Mouse (Mus musculus) gastrocnemius, postnatal 25 days (tissue): ENCODE data around the gene Rassf3. TPM values are rescaled to one million over a fixed set of nuclear protein-coding genes. Genes with fewer than 3 reads are reported as not detected.
A peak's percentile ranks its signal among the peaks of the same experiment; 100 is the strongest.

Experiments
- DNase-seq: peaks from one replicate; pipeline ENCODE4 v3.0.0; 2022
- total RNA-seq, 2 experiments: library from RNA; stranded (reverse); gene quantifications; 1 replicate in 1 of 2; 2 replicates in 1 of 2; pipeline ENCODE4 v1.2.3; 2021

Rassf3 gene
- total RNA-seq, 2 experiments from 2014 or later, result 48.5 to 51.3 TPM

DNA sequence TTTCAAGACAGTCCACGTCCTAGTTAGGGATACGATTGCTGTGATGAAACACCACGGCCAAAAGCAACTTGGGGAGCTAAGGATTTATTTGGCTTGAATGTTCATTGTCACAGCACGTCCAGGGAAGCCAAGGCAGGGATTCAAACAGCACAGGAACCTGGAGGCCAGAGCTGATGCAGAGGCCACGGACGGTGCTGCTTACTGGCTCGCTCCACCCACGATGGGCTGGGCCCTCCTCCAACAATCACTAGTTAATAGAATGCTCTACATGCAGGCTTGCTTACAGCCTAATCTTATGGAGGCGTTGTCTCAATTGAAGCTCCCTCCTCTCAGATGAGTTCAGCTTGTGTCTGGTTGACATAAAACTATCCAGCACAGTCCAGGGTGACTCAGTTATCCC, 108.4 kb downstream of the Rassf3 start:
- DNase-seq, result no peak

DNA sequence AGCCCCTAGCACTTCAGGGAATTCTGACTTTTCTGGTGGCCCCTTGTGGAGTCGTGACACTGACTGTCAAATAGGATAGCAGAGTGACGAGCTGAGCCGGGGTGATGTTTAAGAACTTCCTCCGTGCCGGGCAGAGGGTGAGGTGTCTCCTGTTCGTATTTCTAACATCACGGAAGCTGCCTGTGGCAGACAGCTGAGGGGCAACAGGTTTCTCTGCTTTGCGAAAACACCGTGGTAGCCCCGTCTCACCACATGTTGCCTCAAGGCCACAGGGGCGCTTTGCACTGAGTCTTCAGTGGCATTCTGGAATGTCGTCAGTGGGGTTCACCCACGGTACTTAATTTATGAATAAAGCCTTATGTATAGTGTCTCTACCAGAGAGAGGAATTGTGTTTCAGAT, 108.9 kb downstream of the Rassf3 start:
- no peak for DNase-seq

DNA sequence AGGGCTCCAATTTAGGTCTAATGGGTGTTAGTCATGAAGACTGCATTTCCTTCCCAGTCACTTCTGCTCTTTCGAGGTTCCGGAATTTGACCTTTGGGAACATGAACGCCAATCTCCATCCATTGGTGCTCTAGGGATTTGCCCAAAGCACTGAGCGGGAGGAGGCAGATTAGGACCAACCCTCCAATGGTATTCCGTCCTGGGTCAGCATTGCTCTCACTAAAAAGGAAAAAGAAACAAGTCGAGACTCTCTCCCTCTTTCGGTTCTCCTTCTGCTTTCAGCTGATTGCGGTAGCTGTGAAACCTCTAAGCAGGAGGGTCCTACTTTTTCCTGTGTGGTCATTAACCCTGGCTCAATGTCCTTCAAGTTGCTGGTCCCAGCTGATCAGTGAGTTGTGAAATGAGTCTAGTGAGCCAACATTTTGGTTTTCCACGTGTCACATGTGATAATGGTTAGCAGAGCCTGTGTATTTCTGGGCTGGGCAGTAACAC, 110.3 kb downstream of the Rassf3 start:
- peak; percentile 34 for DNase-seq

DNA sequence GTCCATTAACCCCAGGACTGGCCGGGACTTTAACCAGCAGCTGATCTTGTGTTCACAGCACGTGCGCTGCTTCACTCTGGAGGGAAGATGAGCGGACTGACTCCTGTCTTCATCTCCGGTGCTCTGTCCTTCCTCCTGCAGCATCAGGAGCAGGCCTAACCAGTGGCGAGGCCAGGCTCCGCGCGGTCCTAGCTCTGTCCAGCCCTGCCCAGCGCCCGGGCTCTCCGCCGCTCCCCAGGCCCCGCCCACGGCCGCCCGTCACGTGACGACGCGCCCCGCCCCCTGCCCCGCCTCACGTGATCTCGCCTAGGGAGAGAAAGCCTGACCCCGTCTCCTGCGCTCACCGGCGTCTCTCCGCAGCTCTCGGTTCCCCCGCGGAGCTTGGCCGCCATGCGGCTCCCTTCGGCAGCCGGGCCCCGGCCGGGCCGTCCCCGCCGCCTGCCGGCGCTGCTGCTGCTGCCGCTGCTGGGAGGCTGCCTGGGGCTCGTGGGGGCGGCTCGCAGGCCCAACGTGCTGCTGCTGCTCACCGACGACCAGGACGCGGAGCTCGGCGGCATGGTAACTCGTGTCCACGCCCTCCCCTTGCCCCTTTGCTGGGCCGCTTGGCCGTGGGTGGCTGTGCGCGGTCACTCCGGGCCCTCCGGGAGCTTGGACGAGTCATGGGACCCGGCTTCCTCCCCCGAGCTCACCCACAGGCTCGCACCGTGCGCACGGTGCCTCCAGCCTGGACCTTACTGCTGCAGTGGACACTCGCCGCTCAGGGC, 111.2 kb downstream of the Rassf3 start, which contains the start of gene Gns:
TSS of gene Gns (plus strand) at position 290 of the 764 bp plus-strand sequence.
- DNase-seq, result peak; percentile 92

DNA sequence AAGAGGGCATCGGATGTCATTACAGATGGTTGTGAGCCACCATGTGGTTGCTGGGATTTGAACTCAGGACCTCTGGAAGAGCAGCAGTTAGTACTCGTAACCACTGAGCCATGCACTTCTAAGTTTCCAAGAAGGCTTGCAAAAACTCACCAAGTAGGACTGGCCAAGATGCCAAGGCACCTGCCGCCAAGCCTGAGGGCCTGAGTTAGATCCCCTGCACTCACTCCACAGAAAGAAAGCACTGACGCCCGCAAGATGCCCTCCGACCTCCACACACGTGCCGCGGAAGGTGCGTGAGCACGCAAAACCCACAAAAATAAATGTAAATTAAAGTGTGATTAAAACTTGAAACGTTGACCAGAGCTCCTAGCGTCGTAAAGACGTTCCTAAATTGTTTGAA, 111.8 kb downstream of the Rassf3 start:
- DNase-seq, result no peak

DNA sequence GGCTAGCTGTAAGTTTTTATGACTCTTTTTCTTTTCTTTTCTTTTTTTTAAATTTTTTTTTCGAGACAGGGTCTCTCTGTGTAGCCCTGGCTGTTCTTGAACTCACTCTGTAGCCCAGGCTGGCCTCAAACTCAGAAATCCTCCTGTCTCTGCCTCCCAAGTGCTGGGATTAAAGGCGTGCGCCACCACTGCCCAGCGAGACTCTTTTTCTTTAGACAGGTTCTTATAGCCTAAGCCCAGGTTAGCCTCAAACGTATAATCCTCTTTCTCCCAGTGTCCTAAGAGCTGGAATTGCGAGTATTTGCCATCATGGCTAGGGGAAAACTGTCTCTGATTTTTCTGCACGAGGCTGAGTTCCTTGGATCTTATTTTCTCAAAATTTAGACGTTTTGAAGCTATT, 112.9 kb downstream of the Rassf3 start:
- DNase-seq, result no peak

DNA sequence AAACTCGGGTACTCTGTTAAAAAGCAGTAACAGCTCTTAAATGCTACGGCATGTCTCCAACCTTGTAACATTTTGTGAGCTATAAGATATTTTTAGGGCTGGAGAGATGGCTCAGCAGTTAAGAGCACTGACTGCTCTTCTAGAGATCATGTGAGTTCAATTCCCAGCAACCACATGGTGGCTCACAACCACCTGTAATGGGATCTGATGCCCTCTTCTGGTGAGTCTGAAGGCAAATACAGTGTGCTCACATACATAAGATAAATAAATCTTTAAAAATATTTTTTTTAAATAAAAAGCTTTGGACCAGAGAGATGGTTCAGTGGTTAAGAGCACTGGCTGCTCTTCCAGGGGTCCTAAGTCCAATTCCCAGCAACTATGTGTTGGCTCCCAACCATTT, 115.8 kb downstream of the Rassf3 start:
- DNase-seq, result no peak

Other genes starting within 250 kb of the Rassf3 start
- gene Tbc1d30, start 125.1 kb downstream of the Rassf3 start, total RNA-seq, result under 1 TPM; 0.13 to 0.38 TPM
- gene Gns, start 111.3 kb downstream of the Rassf3 start, total RNA-seq, result 10 to 100 TPM; 27.1 to 30.5 TPM
- gene Tbk1, start 110.4 kb upstream of the Rassf3 start, total RNA-seq, result 10 to 100 TPM; 10.6 to 11.5 TPM
- gene Xpot, start 150.0 kb upstream of the Rassf3 start, total RNA-seq, result 10 to 100 TPM; 18.8 to 20.8 TPM
- not detected for gene D930020B18Rik, start 165.2 kb upstream of the Rassf3 start, total RNA-seq